Mouse (Mus musculus) limb, embryonic 15.5 days (tissue): Measurements from ENCODE around the gene Olfr248. TPM values are rescaled to one million over a fixed set of nuclear protein-coding genes. Genes with fewer than 3 reads are reported as not detected.
"Not testable (repeated sequence)": the region's sequence is repeated elsewhere in the genome, so short reads cannot be mapped to it uniquely, and the experiment has no call there.

ENCODE experiments used
- ATAC-seq: fragments of 200-750 bp; cut with Nextera tagmentation; 2 replicates; pipeline ENCODE4 v1.8.0; 2017; ENCODE audit warnings: low read depth, moderate TSS enrichment; ENCODE audit not compliant: insufficient number of reproducible peaks, low FRiP score, low TSS enrichment
- H3K27ac ChIP-seq: fragments of 300-500 bp; sonication (generic); 2 replicates; pipeline ENCODE4 v1.5.1; 2015; ENCODE audit warnings: moderate library complexity, mild to moderate bottlenecking, inconsistent platforms
- H3K27me3 ChIP-seq: fragments of 300-500 bp; sonication (generic); 2 replicates; pipeline ENCODE4 v1.6.1; 2015; ENCODE audit warnings: inconsistent platforms
- H3K36me3 ChIP-seq: fragments of 300-500 bp; sonication (generic); 2 replicates; pipeline ENCODE4 v1.6.1; 2015; ENCODE audit warnings: inconsistent platforms
- H3K4me1 ChIP-seq: fragments of 300-500 bp; sonication (generic); 2 replicates; pipeline ENCODE4 v1.6.1; 2015; ENCODE audit warnings: inconsistent platforms
- H3K4me2 ChIP-seq: fragments of 300-500 bp; sonication (generic); 2 replicates; pipeline ENCODE4 v1.6.1; 2015; ENCODE audit warnings: mild to moderate bottlenecking, inconsistent platforms
- H3K4me3 ChIP-seq: fragments of 300-500 bp; sonication (generic); 2 replicates; pipeline ENCODE4 v1.5.1; 2015; ENCODE audit warnings: mild to moderate bottlenecking, inconsistent platforms
- H3K9ac ChIP-seq: fragments of 300-500 bp; sonication (generic); 2 replicates; pipeline ENCODE4 v1.6.1; 2015; ENCODE audit warnings: inconsistent platforms
- H3K9me3 ChIP-seq: fragments of 300-500 bp; sonication (generic); 2 replicates; pipeline ENCODE4 v1.6.1; 2016; ENCODE audit warnings: inconsistent platforms
- WGBS: fragments of 180-500 bp; shearing (Covaris S2); methylation state at CpG from one replicate; pipeline ENCODE4 v1.1.7; 2015; 5-methylcytosine and 5-hydroxymethylcytosine counted together
- polyA plus RNA-seq: library from polyadenylated mRNA; unstranded; fragments of >200 nt; fragmentation: Nextera tagmentation; extraction: Ambion mirVana; gene quantifications from 2 replicates; pipeline ENCODE4 v1.2.1, GENCODE M21; 2015

Gene Olfr248
- not detected in 2 replicates for polyA plus RNA-seq

DNA sequence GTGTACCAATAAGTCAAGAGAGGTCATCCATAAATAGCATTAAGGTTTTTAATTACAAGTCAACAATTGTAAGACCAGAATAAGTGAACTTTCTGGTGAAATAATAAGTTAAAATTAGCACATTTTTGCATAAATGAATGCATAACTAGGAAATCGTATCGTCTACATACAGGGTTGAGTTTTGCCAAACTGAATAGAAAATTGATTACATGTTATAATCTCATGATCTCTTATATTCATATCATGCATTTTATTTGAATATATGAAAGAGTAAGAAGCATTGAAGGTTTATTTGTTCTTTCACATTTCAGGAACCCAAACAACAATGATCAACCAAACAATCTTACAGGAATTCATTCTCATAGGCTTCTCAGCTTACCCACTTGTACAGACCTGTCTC, at the start of gene Olfr248:
Gene Olfr248 (plus strand): TSS at position 301 of the 400 bp plus-strand sequence.
- no peak for ATAC-seq
- 89% methylated on average over 2 of the region's 2 CpGs for WGBS

DNA sequence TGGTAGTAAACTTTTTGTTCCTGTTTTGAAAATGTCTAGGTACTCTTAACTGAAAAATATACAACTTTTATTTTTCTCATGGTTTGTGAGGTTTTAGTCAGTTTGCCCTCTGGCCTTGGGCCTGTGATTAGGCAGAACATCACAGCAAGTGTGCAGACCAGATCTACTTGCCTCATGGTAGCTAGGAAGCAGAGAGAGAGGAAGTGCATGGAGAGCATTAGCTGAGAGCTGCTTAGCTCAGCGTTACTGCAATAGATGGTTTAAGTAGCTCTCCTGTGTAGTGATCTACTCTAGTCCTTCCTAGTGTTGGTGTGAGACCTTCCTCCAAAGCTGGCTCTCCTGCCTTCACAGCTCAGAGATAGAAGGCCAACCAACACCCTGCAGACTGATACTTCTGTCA, 37.2 kb upstream of the Olfr248 start:
- H3K9me3 ChIP-seq, H3K4me2 ChIP-seq, ATAC-seq, H3K4me3 ChIP-seq, H3K27ac ChIP-seq, H3K4me1 ChIP-seq, H3K36me3 ChIP-seq, H3K9ac ChIP-seq, H3K27me3 ChIP-seq: not testable (repeated sequence)
- WGBS: 69% methylated on average over 1 of the region's 1 CpGs

More for the DNA sequence above, at the start of gene Olfr248:
- no peaks in the 10 kb centered on the region for H3K36me3 ChIP-seq
- H3K27me3 ChIP-seq: no peaks in the 10 kb centered on the region
- H3K9ac ChIP-seq: no peak within 1 kb of the TSS
- H3K4me3 ChIP-seq: no peak within 1 kb of the TSS
- H3K4me2 ChIP-seq: no peak within 1 kb of the TSS
- H3K27ac ChIP-seq: no peak within 1 kb of the TSS
- no peaks in the 10 kb centered on the region for H3K4me1 ChIP-seq
- no peaks in the 10 kb centered on the region for H3K9me3 ChIP-seq

DNA sequence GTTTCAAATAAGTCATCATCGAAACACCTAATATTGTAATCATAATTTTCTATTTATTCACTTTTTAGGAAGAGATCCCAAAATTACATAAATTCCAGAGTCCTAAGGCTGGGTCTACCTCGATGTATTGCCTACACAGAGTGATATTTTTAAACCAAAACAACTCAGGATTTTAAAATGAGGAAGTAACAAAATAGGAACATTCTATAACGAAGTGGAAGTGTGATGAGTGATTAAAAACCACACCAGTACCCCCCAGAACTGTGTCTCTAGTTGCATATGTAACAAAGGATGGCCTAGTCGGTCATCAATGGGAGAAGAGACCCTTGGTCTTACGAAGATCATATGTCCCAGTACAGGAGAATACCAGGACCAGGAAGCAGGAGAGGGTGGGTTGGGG, 36.2 kb upstream of the Olfr248 start:
- no peaks in the 10 kb centered on the region for H3K4me1 ChIP-seq
- no peak overlapping the region for H3K9ac ChIP-seq
- no peak overlapping the region for H3K4me3 ChIP-seq
- WGBS: 72% methylated on average over 5 of the region's 5 CpGs
- H3K9me3 ChIP-seq: no peaks in the 10 kb centered on the region
- H3K36me3 ChIP-seq: no peaks in the 10 kb centered on the region
- no peaks in the 10 kb centered on the region for H3K27me3 ChIP-seq
- ATAC-seq: no peak
- no peak overlapping the region for H3K4me2 ChIP-seq
- no peak overlapping the region for H3K27ac ChIP-seq

DNA sequence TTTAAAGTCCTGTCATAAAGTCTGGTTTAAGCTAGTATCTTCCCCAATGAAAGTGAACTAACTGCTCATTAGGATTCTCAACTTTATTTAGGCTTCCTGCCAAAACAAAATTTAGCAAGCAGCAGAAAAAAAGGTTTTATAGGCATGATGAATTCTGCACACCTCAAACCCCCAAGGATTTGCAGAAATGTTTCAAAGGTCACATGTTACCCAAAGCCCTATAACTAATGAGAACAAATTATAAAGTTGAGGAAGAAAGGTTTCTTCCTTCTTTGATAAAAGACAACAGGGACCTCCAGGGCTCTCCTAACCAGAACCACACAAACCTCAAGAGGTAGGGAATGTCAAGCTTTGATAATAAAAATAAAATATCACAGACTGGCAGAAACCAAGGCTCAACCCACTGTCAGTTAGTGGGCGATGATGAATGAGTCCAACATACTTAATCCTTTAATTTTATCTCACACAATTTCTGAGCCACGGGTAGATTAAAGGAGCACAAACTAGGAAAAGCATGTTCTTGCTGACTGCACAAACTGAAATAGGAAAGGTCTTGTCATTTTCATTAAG, 25.9 kb upstream of the Olfr248 start, which contains the start of gene Olfr417:
Gene Olfr417 (plus strand): TSS at position 241 of the 570 bp plus-strand sequence.
- Histone ChIP-seq H3K9ac (no peak within 1 kb of the TSS), H3K4me1 (no peaks in the 10 kb centered on the region), H3K4me3 (no peak within 1 kb of the TSS), H3K27me3 (no peaks in the 10 kb centered on the region), H3K36me3 (no peaks in the 10 kb centered on the region), H3K4me2 (no peak within 1 kb of the TSS), H3K9me3 (no peaks in the 10 kb centered on the region), H3K27ac (no peak within 1 kb of the TSS)
- ATAC-seq: no peak
- 54% methylated on average over 2 of the region's 2 CpGs for WGBS

DNA sequence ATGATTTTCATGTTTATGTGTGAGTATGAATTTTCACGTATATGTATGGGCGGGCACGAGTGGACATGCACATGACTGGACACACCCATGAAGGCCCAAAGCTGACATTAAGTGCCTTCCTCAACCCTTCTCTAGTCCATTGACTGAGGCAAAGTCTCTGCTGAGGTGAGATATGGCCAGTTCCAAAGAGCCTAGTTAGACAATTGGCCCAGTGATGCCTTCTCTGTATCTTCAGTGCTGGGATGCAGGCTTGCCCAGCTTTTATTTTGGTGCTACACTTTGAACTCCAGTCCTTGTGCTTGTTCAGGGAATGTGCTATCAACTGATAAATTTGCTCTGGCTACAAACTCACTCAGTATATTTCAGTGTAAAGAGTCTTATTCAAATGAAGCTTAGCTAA, 17.0 kb upstream of the Olfr248 start:
- no peak for ATAC-seq
- no peak overlapping the region for H3K4me2 ChIP-seq
- H3K27ac ChIP-seq: no peak overlapping the region
- H3K36me3 ChIP-seq: no peaks in the 10 kb centered on the region
- no peaks in the 10 kb centered on the region for H3K27me3 ChIP-seq
- no peaks in the 10 kb centered on the region for H3K9me3 ChIP-seq
- H3K4me1 ChIP-seq: no peaks in the 10 kb centered on the region
- no peak overlapping the region for H3K4me3 ChIP-seq
- 84% methylated on average over 3 of the region's 3 CpGs for WGBS
- no peak overlapping the region for H3K9ac ChIP-seq

DNA sequence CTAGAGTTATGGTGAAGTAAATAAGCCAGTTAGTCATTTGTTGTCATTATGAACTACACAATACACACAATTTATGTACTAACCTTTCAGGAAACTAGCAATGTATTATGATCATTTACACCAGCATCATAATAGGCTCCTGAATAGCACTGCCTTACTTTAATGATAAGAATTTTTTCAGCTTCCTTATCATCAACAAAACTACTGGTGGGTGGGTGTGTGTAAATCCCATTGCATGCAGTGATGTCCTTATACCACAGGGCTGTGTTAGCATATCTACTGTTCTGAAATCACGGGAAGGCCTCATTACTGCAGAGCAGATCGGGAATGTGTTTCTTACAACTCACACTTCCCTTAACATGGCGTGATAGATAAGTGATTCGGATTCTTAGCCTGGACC, 32.1 kb downstream of the Olfr248 start:
- no peaks in the 10 kb centered on the region for H3K9me3 ChIP-seq
- H3K27ac ChIP-seq: no peak overlapping the region
- WGBS: 88% methylated on average over 4 of the region's 4 CpGs
- ATAC-seq: no peak
- H3K4me1 ChIP-seq: no peaks in the 10 kb centered on the region
- no peak overlapping the region for H3K9ac ChIP-seq
- H3K27me3 ChIP-seq: no peaks in the 10 kb centered on the region
- no peak overlapping the region for H3K4me3 ChIP-seq
- H3K4me2 ChIP-seq: no peak overlapping the region
- no peaks in the 10 kb centered on the region for H3K36me3 ChIP-seq

DNA sequence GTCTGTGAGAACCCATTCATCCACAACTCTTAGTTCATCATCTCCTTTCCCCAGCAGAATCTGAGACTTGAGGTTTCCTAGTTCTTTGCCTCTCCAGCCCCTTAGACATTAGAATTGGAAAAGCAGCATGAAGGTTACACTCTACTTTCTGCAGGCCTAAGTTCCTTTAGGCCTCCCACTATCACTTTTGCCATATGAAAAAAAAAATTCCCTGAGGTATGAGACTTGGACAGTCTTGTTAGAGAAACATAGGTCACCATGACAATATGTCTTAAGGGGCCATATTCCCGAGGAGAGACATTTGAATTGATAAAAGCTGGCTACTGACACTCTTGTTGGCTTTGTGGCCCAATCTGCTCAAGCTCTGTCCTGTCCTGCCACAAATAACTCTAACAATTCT, 32.9 kb downstream of the Olfr248 start, which contains the start of gene Olfr414:
Gene Olfr414 (plus strand): TSS at position 301 of the 400 bp plus-strand sequence.
- H3K4me2 ChIP-seq: no peak within 1 kb of the TSS
- H3K36me3 ChIP-seq: no peaks in the 10 kb centered on the region
- no peak within 1 kb of the TSS for H3K4me3 ChIP-seq
- no peaks in the 10 kb centered on the region for H3K4me1 ChIP-seq
- WGBS: 52% methylated on average over 1 of the region's 1 CpGs
- H3K27ac ChIP-seq: no peak within 1 kb of the TSS
- ATAC-seq: no peak
- H3K9ac ChIP-seq: no peak within 1 kb of the TSS
- H3K27me3 ChIP-seq: no peaks in the 10 kb centered on the region
- no peaks in the 10 kb centered on the region for H3K9me3 ChIP-seq

DNA sequence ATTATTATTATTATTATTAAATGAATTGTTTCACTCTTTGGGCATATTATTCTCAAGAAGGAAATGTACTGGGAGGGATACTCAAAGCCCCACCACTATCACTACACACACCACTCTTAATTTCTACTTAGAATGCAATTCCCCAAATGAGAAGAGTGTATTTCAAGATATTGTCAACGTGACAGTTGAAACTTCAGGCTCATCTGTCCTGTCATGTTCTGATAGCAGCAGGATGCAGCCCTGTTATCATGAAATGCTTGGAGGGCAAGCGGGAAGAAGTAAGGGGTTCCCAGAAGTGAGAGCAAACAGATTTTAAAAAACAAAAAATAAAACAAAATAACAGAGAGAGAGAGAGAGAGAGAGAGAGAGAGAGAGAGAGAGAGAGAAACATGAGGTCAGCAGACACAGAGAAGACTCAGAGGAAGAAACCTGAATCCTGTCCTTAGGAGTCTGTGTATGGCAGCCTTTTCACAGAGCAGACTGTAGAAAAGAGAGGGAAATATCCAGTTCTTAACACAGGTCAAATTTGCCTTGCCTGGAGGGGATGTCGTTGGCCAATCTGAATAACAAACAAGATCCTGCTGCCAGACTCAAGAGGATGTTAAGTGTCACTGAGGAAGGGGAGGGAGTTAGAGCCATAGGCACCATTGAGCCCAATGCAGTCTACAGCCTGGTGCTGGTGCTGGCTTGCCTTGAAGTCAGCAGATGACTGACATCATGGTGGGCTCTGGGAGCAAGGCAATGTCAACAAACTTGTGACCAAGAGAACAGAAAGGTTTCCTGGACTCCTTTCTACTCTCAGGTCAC, 35.5 kb downstream of the Olfr248 start:
- no peaks in the 10 kb centered on the region for H3K4me1 ChIP-seq
- H3K9me3 ChIP-seq: no peaks in the 10 kb centered on the region
- H3K36me3 ChIP-seq: no peaks in the 10 kb centered on the region
- H3K4me2 ChIP-seq: no peak overlapping the region
- H3K27ac ChIP-seq: no peak overlapping the region
- H3K9ac ChIP-seq: no peak overlapping the region
- ATAC-seq: no peak
- H3K4me3 ChIP-seq: no peak overlapping the region
- WGBS: 50% methylated on average over 3 of the region's 3 CpGs
- H3K27me3 ChIP-seq: no peaks in the 10 kb centered on the region

DNA sequence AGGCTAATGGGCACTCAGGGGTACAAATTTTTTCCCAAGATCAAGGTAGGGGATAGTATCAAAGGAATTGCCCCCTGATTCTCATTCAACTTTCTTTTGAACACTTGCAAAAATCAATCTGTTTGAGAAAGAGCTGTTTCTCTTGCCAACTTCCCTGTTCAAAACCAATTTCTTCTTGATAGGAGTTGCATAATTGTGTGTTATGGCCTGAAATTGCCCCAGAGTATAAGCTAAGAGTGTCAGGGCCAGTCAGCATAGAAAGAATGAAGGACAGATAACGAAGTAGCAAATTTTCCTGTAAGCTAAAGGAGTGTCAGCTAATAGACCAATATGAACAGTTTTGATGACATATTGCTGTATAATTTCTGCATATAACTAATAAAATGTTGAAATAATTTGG, 36.6 kb downstream of the Olfr248 start:
- Histone ChIP-seq H3K4me1 (no peaks in the 10 kb centered on the region), H3K9ac (no peak overlapping the region), H3K27ac (no peak overlapping the region), H3K4me3 (no peak overlapping the region), H3K27me3 (no peaks in the 10 kb centered on the region), H3K9me3 (no peaks in the 10 kb centered on the region), H3K36me3 (no peaks in the 10 kb centered on the region), H3K4me2 (no peak overlapping the region)
- 75% methylated on average over 1 of the region's 1 CpGs for WGBS
- ATAC-seq: no peak

DNA sequence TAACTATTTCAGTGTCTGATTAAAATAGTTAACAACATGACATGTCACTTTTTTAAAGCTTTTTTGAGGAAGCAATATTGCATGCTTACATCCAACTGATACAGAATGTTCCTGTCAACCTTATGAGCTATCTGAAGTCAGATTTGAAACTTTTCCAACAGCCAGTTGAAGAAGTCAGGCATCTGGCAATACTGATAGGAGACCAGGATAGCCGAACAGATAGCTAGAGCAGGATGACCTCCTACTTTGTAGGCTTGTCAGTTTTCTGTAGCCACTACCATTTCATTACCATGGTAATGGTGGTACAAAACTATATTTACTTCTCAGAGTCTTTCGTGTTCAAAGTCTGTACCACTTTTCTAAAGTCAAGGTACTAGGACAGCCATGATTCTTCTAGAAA, 37.6 kb downstream of the Olfr248 start:
- Histone ChIP-seq H3K4me1 (no peaks in the 10 kb centered on the region), H3K27ac (no peak overlapping the region), H3K9me3 (no peaks in the 10 kb centered on the region), H3K27me3 (no peaks in the 10 kb centered on the region), H3K9ac (no peak overlapping the region), H3K4me3 (no peak overlapping the region), H3K36me3 (no peaks in the 10 kb centered on the region), H3K4me2 (no peak overlapping the region)
- no peak for ATAC-seq
- 87% methylated on average over 2 of the region's 2 CpGs for WGBS

DNA sequence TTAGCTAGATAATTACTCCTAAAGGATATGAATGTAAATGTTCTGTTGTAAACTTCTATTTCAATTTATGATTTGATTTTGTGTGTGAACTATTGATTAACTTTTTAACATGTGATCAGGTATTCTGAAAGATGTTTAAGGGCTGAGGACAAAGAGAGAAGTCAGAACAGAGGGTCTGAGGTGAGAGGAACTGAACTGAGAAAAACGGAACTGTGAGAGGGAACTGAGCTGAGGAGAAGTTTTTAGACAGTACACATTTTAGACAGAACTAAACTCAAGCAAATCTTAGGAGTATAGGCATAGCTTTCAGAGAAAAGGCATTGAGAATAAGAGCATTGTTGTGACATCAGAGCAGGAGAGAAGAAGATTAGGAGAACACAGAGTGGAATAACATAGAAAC, 43.3 kb downstream of the Olfr248 start:
- no peaks in the 10 kb centered on the region for H3K27me3 ChIP-seq
- no peak for ATAC-seq
- no peaks in the 10 kb centered on the region for H3K36me3 ChIP-seq
- H3K4me2 ChIP-seq: no peak overlapping the region
- no peaks in the 10 kb centered on the region for H3K9me3 ChIP-seq
- no peak overlapping the region for H3K27ac ChIP-seq
- H3K9ac ChIP-seq: no peak overlapping the region
- H3K4me1 ChIP-seq: no peaks in the 10 kb centered on the region
- WGBS: 33% methylated on average over 1 of the region's 1 CpGs
- no peak overlapping the region for H3K4me3 ChIP-seq
